Mouse (Mus musculus) liver, embryonic 12.5 days (tissue): Measurements from ENCODE around the gene Met. TPM values are rescaled to one million over a fixed set of nuclear protein-coding genes. Genes with fewer than 3 reads are reported as not detected.
A peak's percentile ranks its signal among the peaks of the same experiment; 100 is the strongest.

ENCODE experiments used
- ATAC-seq: fragments of 200-750 bp; cut with Nextera tagmentation; 2 replicates; pipeline ENCODE4 v1.8.0; 2017; ENCODE audit warnings: moderate number of reproducible peaks, mild to moderate bottlenecking, moderate library complexity
- H3K27ac ChIP-seq: fragments of 300-500 bp; sonication (generic); 2 replicates; pipeline ENCODE4 v1.5.1; 2016; ENCODE audit warnings: mild to moderate bottlenecking
- H3K27me3 ChIP-seq: fragments of 300-500 bp; sonication (generic); replicated peaks from 2 replicates; pipeline ENCODE4 v1.6.1; 2016; ENCODE audit warnings: mild to moderate bottlenecking, moderate library complexity
- H3K36me3 ChIP-seq: fragments of 300-500 bp; sonication (generic); 2 replicates; pipeline ENCODE4 v1.6.1; 2016; ENCODE audit warnings: mild to moderate bottlenecking, moderate library complexity
- H3K4me1 ChIP-seq: fragments of 300-500 bp; sonication (generic); 2 replicates; pipeline ENCODE4 v1.6.1; 2016
- H3K4me2 ChIP-seq: fragments of 300-500 bp; sonication (generic); 2 replicates; pipeline ENCODE4 v1.6.1; 2016; ENCODE audit warnings: mild to moderate bottlenecking, moderate library complexity
- H3K4me3 ChIP-seq: fragments of 300-500 bp; sonication (generic); 2 replicates; pipeline ENCODE4 v1.5.1; 2016; ENCODE audit warnings: mild to moderate bottlenecking, moderate library complexity
- H3K9ac ChIP-seq: fragments of 300-500 bp; sonication (generic); 2 replicates; pipeline ENCODE4 v1.6.1; 2016; ENCODE audit warnings: mild to moderate bottlenecking, moderate library complexity
- H3K9me3 ChIP-seq: fragments of 300-500 bp; sonication (generic); replicated peaks from 2 replicates; pipeline ENCODE4 v1.6.1; 2016; ENCODE audit warnings: mild to moderate bottlenecking, moderate library complexity
- WGBS: fragments of 180-500 bp; shearing (Covaris S2); methylation state at CpG from one replicate; pipeline ENCODE4 v1.1.7; 2016; ENCODE audit not compliant: insufficient replicate concordance; 5-methylcytosine and 5-hydroxymethylcytosine counted together
- polyA plus RNA-seq: library from polyadenylated mRNA; unstranded; fragments of >200 nt; fragmentation: Nextera tagmentation; extraction: Ambion mirVana; gene quantifications from 2 replicates; pipeline ENCODE4 v1.2.1, GENCODE M21; 2016

Gene Met
- polyA plus RNA-seq, 1 experiment from 2014 or later, result 6.0 TPM

- Histone ChIP-seq H3K4me3 (no peak overlapping the region), H3K4me1 (no peaks in the 10 kb centered on the region), H3K27ac (no peak overlapping the region), H3K4me2 (no peak overlapping the region), H3K27me3 (no peaks in the 10 kb centered on the region), H3K36me3 (no peaks in the 10 kb centered on the region), H3K9me3 (no peaks in the 10 kb centered on the region), H3K9ac (no peak overlapping the region)
- WGBS, result 66% methylated on average over 4 of the region's 4 CpGs
- no peak for ATAC-seq
Observed at GRCm38 (mm10) chr6:17522917-17523316, 59.3 kb downstream of the Met start.

GRCm38 (mm10) chr6:17529490-17530269 is 66.1 kb downstream of the Met start:
- Histone ChIP-seq H3K4me1 (no peaks in the 10 kb centered on the region), H3K9me3 (no peaks in the 10 kb centered on the region), H3K27me3 (no peaks in the 10 kb centered on the region), H3K4me2 (no peak overlapping the region), H3K27ac (no peak overlapping the region), H3K36me3 (0 out of 2 replicates have a peak, but pooled peaks cover 6% of the 10 kb centered on the region), H3K4me3 (no peak overlapping the region), H3K9ac (no peak overlapping the region)
- ATAC-seq, result no peak
- WGBS, result 36% methylated on average over 6 of the region's 6 CpGs

GRCm38 (mm10) chr6:17541615-17542014 is 78.0 kb downstream of the Met start:
- Histone ChIP-seq H3K27ac (peak overlapping the region; percentile 51; the same call in 1 of the 2 replicates), H3K4me1 (no peaks in the 10 kb centered on the region), H3K27me3 (no peaks in the 10 kb centered on the region), H3K36me3 (no peaks in the 10 kb centered on the region), H3K4me3 (no peak overlapping the region), H3K9ac (no peak overlapping the region), H3K9me3 (no peaks in the 10 kb centered on the region), H3K4me2 (no peak overlapping the region)
- ATAC-seq, result peak; percentile 44; the same call in 1 of the 2 replicates
- WGBS, result 79% methylated on average over 8 of the region's 8 CpGs

- Histone ChIP-seq H3K9me3 (no peaks in the 10 kb centered on the region), H3K27ac (no peak overlapping the region), H3K27me3 (no peaks in the 10 kb centered on the region), H3K4me3 (no peak overlapping the region), H3K36me3 (no peaks in the 10 kb centered on the region), H3K4me2 (no peak overlapping the region), H3K4me1 (no peaks in the 10 kb centered on the region), H3K9ac (no peak overlapping the region)
- ATAC-seq, result no peak
- WGBS, result 73% methylated on average over 7 of the region's 7 CpGs
Observed at GRCm38 (mm10) chr6:17542383-17542782, 78.8 kb downstream of the Met start.

- ATAC-seq, result no peak
- Histone ChIP-seq H3K4me1 (no peaks in the 10 kb centered on the region), H3K9ac (no peak overlapping the region), H3K36me3 (no peaks in the 10 kb centered on the region), H3K9me3 (no peaks in the 10 kb centered on the region), H3K4me3 (no peak overlapping the region), H3K27me3 (no peaks in the 10 kb centered on the region), H3K4me2 (no peak overlapping the region), H3K27ac (no peak overlapping the region)
- WGBS, result 64% methylated on average over 9 of the region's 9 CpGs
Observed at GRCm38 (mm10) chr6:17545480-17545879, 81.9 kb downstream of the Met start.

GRCm38 (mm10) chr6:17546341-17546740 is 82.7 kb downstream of the Met start:
- ATAC-seq, result no peak
- H3K4me2 ChIP-seq, result no peak overlapping the region
- no peak overlapping the region for H3K27ac ChIP-seq

GRCm38 (mm10) chr6:17546825-17547224 is 83.2 kb downstream of the Met start:
- 55% methylated on average over 5 of the region's 5 CpGs for WGBS
- H3K4me2 ChIP-seq, result no peak overlapping the region
- no peaks in the 10 kb centered on the region for H3K36me3 ChIP-seq

More at GRCm38 (mm10) chr6:17546341-17546740, 82.7 kb downstream of the Met start:
- no peaks in the 10 kb centered on the region for H3K9me3 ChIP-seq
- H3K27me3 ChIP-seq, result no peaks in the 10 kb centered on the region
- no peak overlapping the region for H3K4me3 ChIP-seq
- no peak overlapping the region for H3K9ac ChIP-seq
- 68% methylated on average over 9 of the region's 9 CpGs for WGBS
- no peaks in the 10 kb centered on the region for H3K4me1 ChIP-seq
- no peaks in the 10 kb centered on the region for H3K36me3 ChIP-seq

GRCm38 (mm10) chr6:17548786-17549185 is 85.2 kb downstream of the Met start:
- Histone ChIP-seq H3K9me3 (no peaks in the 10 kb centered on the region), H3K27me3 (no peaks in the 10 kb centered on the region)
- 70% methylated on average over 4 of the region's 4 CpGs for WGBS

More at GRCm38 (mm10) chr6:17546825-17547224, 83.2 kb downstream of the Met start:
- no peaks in the 10 kb centered on the region for H3K27me3 ChIP-seq
- H3K9me3 ChIP-seq, result no peaks in the 10 kb centered on the region
- no peaks in the 10 kb centered on the region for H3K4me1 ChIP-seq
- ATAC-seq, result no peak
- H3K27ac ChIP-seq, result no peak overlapping the region
- no peak overlapping the region for H3K4me3 ChIP-seq
- no peak overlapping the region for H3K9ac ChIP-seq

GRCm38 (mm10) chr6:17549645-17550044 is 86.0 kb downstream of the Met start:
- H3K4me1 ChIP-seq, result 0 out of 2 replicates have a peak, but pooled peaks cover 5% of the 10 kb centered on the region
- WGBS, result 64% methylated on average over 3 of the region's 3 CpGs
- no peak overlapping the region for H3K4me2 ChIP-seq
- no peak for ATAC-seq
- no peak overlapping the region for H3K9ac ChIP-seq
- no peaks in the 10 kb centered on the region for H3K27me3 ChIP-seq
- H3K4me3 ChIP-seq, result no peak overlapping the region
- no peaks in the 10 kb centered on the region for H3K9me3 ChIP-seq
- no peaks in the 10 kb centered on the region for H3K36me3 ChIP-seq
- H3K27ac ChIP-seq, result no peak overlapping the region

More at GRCm38 (mm10) chr6:17548786-17549185, 85.2 kb downstream of the Met start:
- Histone ChIP-seq H3K27ac (no peak overlapping the region), H3K4me2 (no peak overlapping the region), H3K4me3 (no peak overlapping the region), H3K36me3 (no peaks in the 10 kb centered on the region), H3K4me1 (0 out of 2 replicates have a peak, but pooled peaks cover 5% of the 10 kb centered on the region), H3K9ac (no peak overlapping the region)
- no peak for ATAC-seq

- Histone ChIP-seq H3K36me3 (no peaks in the 10 kb centered on the region), H3K4me2 (no peak overlapping the region), H3K4me1 (0 out of 2 replicates have a peak, but pooled peaks cover 5% of the 10 kb centered on the region), H3K27ac (no peak overlapping the region; the same call in 1 of the 2 replicates), H3K4me3 (no peak overlapping the region), H3K9me3 (no peaks in the 10 kb centered on the region), H3K9ac (no peak overlapping the region), H3K27me3 (no peaks in the 10 kb centered on the region)
- WGBS, result 69% methylated on average over 7 of the region's 7 CpGs
- ATAC-seq, result no peak
Observed at GRCm38 (mm10) chr6:17554263-17554662, 90.7 kb downstream of the Met start.

- Histone ChIP-seq H3K36me3 (no peaks in the 10 kb centered on the region), H3K27ac (no peak overlapping the region; the same call in 1 of the 2 replicates), H3K9ac (no peak overlapping the region), H3K4me2 (no peak overlapping the region), H3K4me1 (0 out of 2 replicates have a peak, but pooled peaks cover 5% of the 10 kb centered on the region), H3K4me3 (no peak overlapping the region), H3K27me3 (no peaks in the 10 kb centered on the region), H3K9me3 (no peaks in the 10 kb centered on the region)
- ATAC-seq, result no peak
- 64% methylated on average over 3 of the region's 3 CpGs for WGBS
Observed at GRCm38 (mm10) chr6:17554757-17555156, 91.2 kb downstream of the Met start.

- Histone ChIP-seq H3K36me3 (no peaks in the 10 kb centered on the region), H3K4me2 (no peak overlapping the region), H3K9me3 (no peaks in the 10 kb centered on the region), H3K4me3 (no peak overlapping the region), H3K27ac (no peak overlapping the region), H3K9ac (no peak overlapping the region), H3K27me3 (no peaks in the 10 kb centered on the region), H3K4me1 (0 out of 2 replicates have a peak, but pooled peaks cover 5% of the 10 kb centered on the region)
- ATAC-seq, result no peak
- WGBS, result 66% methylated on average over 7 of the region's 7 CpGs
Observed at GRCm38 (mm10) chr6:17555719-17556118, 92.1 kb downstream of the Met start.
